Mouse (Mus musculus): ENCODE data around the gene D10Wsu102e. TPM values are rescaled to one million over a fixed set of nuclear protein-coding genes. Genes with fewer than 3 reads are reported as not detected.
"Not testable (repeated sequence)": the region's sequence is repeated elsewhere in the genome, so short reads cannot be mapped to it uniquely, and the experiment has no call there.

Gene D10Wsu102e
- polyA plus RNA-seq, 1 experiment from 2014 or later, result 1.0 TPM

- H3K4me1 ChIP-seq (ENCODE audit: control insufficient read depth, insufficient read depth, low read length), result no peaks in the 10 kb centered on the region
- H3K9me3 ChIP-seq (ENCODE audit: control insufficient read depth, low read length), result no peaks in the 10 kb centered on the region
- no peak overlapping the region for H3K4me3 ChIP-seq (ENCODE audit: low read depth, low read length)
- WGBS, result 82% methylated on average over 4 of the region's 4 CpGs
- no peaks in the 10 kb centered on the region for H3K36me3 ChIP-seq (ENCODE audit: control insufficient read depth, insufficient read depth, low read length)
- ATAC-seq (ENCODE audit: insufficient number of reproducible peaks, low FRiP score, low TSS enrichment, low read depth), result no peak
- H3K27ac ChIP-seq (replicated peaks; ENCODE audit: low read depth, low read length), result no peak overlapping the region
- no peak overlapping the region for H3K4me2 ChIP-seq (ENCODE audit: low read depth, severe bottlenecking)
- no peak for DNase-seq (ENCODE audit: low spot score)
- H3K27me3 ChIP-seq (ENCODE audit: control insufficient read depth, insufficient read depth, low read length), result no peaks in the 10 kb centered on the region
- no peak overlapping the region for H3K9ac ChIP-seq (ENCODE audit: low read length)
Observed at GRCm38 (mm10) chr10:83520990-83521389, 161.0 kb downstream of the D10Wsu102e start.

GRCm38 (mm10) chr10:83524238-83524637 is 164.2 kb downstream of the D10Wsu102e start:
- not testable (repeated sequence) for H3K27me3 ChIP-seq (ENCODE audit: control insufficient read depth, insufficient read depth, low read length); H3K27ac ChIP-seq (replicated peaks; ENCODE audit: low read depth, low read length); H3K9me3 ChIP-seq (ENCODE audit: control insufficient read depth, low read length); H3K4me2 ChIP-seq (ENCODE audit: low read depth, severe bottlenecking); ATAC-seq (ENCODE audit: insufficient number of reproducible peaks, low FRiP score, low TSS enrichment, low read depth); H3K9ac ChIP-seq (ENCODE audit: low read length); DNase-seq (ENCODE audit: low spot score); H3K36me3 ChIP-seq (ENCODE audit: control insufficient read depth, insufficient read depth, low read length); H3K4me1 ChIP-seq (ENCODE audit: control insufficient read depth, insufficient read depth, low read length); H3K4me3 ChIP-seq (ENCODE audit: low read depth, low read length)

GRCm38 (mm10) chr10:83530384-83530967 is 170.5 kb downstream of the D10Wsu102e start:
- no peak for ATAC-seq (ENCODE audit: insufficient number of reproducible peaks, low FRiP score, low TSS enrichment, low read depth)
- Histone ChIP-seq H3K27ac (replicated peaks; ENCODE audit: low read depth, low read length) (no peak overlapping the region), H3K9ac (ENCODE audit: low read length) (no peak overlapping the region), H3K36me3 (ENCODE audit: control insufficient read depth, insufficient read depth, low read length) (no peaks in the 10 kb centered on the region), H3K9me3 (ENCODE audit: control insufficient read depth, low read length) (no peaks in the 10 kb centered on the region), H3K4me1 (ENCODE audit: control insufficient read depth, insufficient read depth, low read length) (no peaks in the 10 kb centered on the region), H3K27me3 (ENCODE audit: control insufficient read depth, insufficient read depth, low read length) (peaks cover 5% of the 10 kb centered on the region; the same call in 1 of the 2 replicates), H3K4me2 (ENCODE audit: low read depth, severe bottlenecking) (no peak overlapping the region), H3K4me3 (ENCODE audit: low read depth, low read length) (no peak overlapping the region)
- WGBS, result 90% methylated on average over 6 of the region's 6 CpGs
- no peak for DNase-seq (ENCODE audit: low spot score)

GRCm38 (mm10) chr10:83533258-83533909 is 173.4 kb downstream of the D10Wsu102e start:
- H3K4me2 ChIP-seq (ENCODE audit: low read depth, severe bottlenecking), result peak overlapping the region; percentile 91
- no peaks in the 10 kb centered on the region for H3K36me3 ChIP-seq (ENCODE audit: control insufficient read depth, insufficient read depth, low read length)
- H3K27me3 ChIP-seq (ENCODE audit: control insufficient read depth, insufficient read depth, low read length), result peaks cover 5% of the 10 kb centered on the region; the same call in 1 of the 2 replicates
- no peaks in the 10 kb centered on the region for H3K9me3 ChIP-seq (ENCODE audit: control insufficient read depth, low read length)
- H3K4me1 ChIP-seq (ENCODE audit: control insufficient read depth, insufficient read depth, low read length), result no peaks in the 10 kb centered on the region
- DNase-seq (ENCODE audit: low spot score) (no peak), ATAC-seq (ENCODE audit: insufficient number of reproducible peaks, low FRiP score, low TSS enrichment, low read depth) (no peak; the same call in 1 of the 2 replicates)
- no peak overlapping the region for H3K27ac ChIP-seq (replicated peaks; ENCODE audit: low read depth, low read length)
- no peak overlapping the region; the same call in 1 of the 2 replicates for H3K9ac ChIP-seq (ENCODE audit: low read length)
- H3K4me3 ChIP-seq (ENCODE audit: low read depth, low read length), result peak overlapping the region; percentile 43
- WGBS, result 8% methylated on average over 27 of the region's 27 CpGs

GRCm38 (mm10) chr10:83533910-83534283 is 173.9 kb downstream of the D10Wsu102e start, which contains the start of gene Aldh1l2:
Gene Aldh1l2, minus strand, starts transcription at chr10:83534140.
- no peak within 1 kb of the TSS; the same call in 1 of the 2 replicates for H3K9ac ChIP-seq (ENCODE audit: low read length)
- peaks cover 5% of the 10 kb centered on the region; the same call in 1 of the 2 replicates for H3K27me3 ChIP-seq (ENCODE audit: control insufficient read depth, insufficient read depth, low read length)
- H3K4me2 ChIP-seq (ENCODE audit: low read depth, severe bottlenecking), result peak within 1 kb of the TSS; percentile 91
- H3K4me1 ChIP-seq (ENCODE audit: control insufficient read depth, insufficient read depth, low read length), result no peaks in the 10 kb centered on the region
- no peaks in the 10 kb centered on the region for H3K36me3 ChIP-seq (ENCODE audit: control insufficient read depth, insufficient read depth, low read length)
- no peak within 1 kb of the TSS for H3K27ac ChIP-seq (replicated peaks; ENCODE audit: low read depth, low read length)
- peak within 1 kb of the TSS; percentile 43 for H3K4me3 ChIP-seq (ENCODE audit: low read depth, low read length)
- H3K9me3 ChIP-seq (ENCODE audit: control insufficient read depth, low read length), result no peaks in the 10 kb centered on the region
- ATAC-seq (ENCODE audit: insufficient number of reproducible peaks, low FRiP score, low TSS enrichment, low read depth) (peak; percentile 95), DNase-seq (ENCODE audit: low spot score) (peak; percentile 89)
- WGBS, result under 1% methylated on average over 21 of the region's 21 CpGs

GRCm38 (mm10) chr10:83536436-83536835 is 176.4 kb downstream of the D10Wsu102e start:
- 4% methylated on average over 1 of the region's 1 CpGs for WGBS
- no peak overlapping the region for H3K27ac ChIP-seq (replicated peaks; ENCODE audit: low read depth, low read length)
- no peak overlapping the region for H3K9ac ChIP-seq (ENCODE audit: low read length)
- peaks cover 5% of the 10 kb centered on the region; the same call in 1 of the 2 replicates for H3K27me3 ChIP-seq (ENCODE audit: control insufficient read depth, insufficient read depth, low read length)
- no peak overlapping the region for H3K4me2 ChIP-seq (ENCODE audit: low read depth, severe bottlenecking)
- H3K4me3 ChIP-seq (ENCODE audit: low read depth, low read length), result no peak overlapping the region
- H3K9me3 ChIP-seq (ENCODE audit: control insufficient read depth, low read length), result no peaks in the 10 kb centered on the region
- no peaks in the 10 kb centered on the region for H3K36me3 ChIP-seq (ENCODE audit: control insufficient read depth, insufficient read depth, low read length)
- DNase-seq (ENCODE audit: low spot score) (no peak), ATAC-seq (ENCODE audit: insufficient number of reproducible peaks, low FRiP score, low TSS enrichment, low read depth) (no peak)
- no peaks in the 10 kb centered on the region for H3K4me1 ChIP-seq (ENCODE audit: control insufficient read depth, insufficient read depth, low read length)

Other genes with a start within 250 kb of the D10Wsu102e start
- gene Slc41a2, start 22.3 kb upstream of the D10Wsu102e start, polyA plus RNA-seq (2014; fragmentation: Nextera tagmentation; extraction: Ambion mirVana), result 0.13 and 0.59 TPM in 2 replicates
- gene Aldh1l2, start 173.9 kb downstream of the D10Wsu102e start, polyA plus RNA-seq (2014; fragmentation: Nextera tagmentation; extraction: Ambion mirVana), result 1.3 TPM in 2 replicates
- 33.9 and 35.2 TPM in 2 replicates for gene Washc4, start 183.5 kb downstream of the D10Wsu102e start, polyA plus RNA-seq (2014; fragmentation: Nextera tagmentation; extraction: Ambion mirVana)